Mouse (Mus musculus) duodenum, adult 2 months (tissue): ENCODE data around the gene Mup6. TPM values are rescaled to one million over a fixed set of nuclear protein-coding genes. Genes with fewer than 3 reads are reported as not detected.

ENCODE experiments used
- polyA plus RNA-seq: library from polyadenylated mRNA; depleted of rRNA; stranded (reverse); fragments of >200 nt; gene quantifications from 2 replicates; pipeline ENCODE4 v1.2.3, GENCODE M21; 2012; ENCODE audit warnings: low replicate concordance; rRNA removed

The Mup6 gene
- polyA plus RNA-seq, result not detected in 2 replicates

GRCm38 (mm10) chr4:59963405-59964344, at the start of gene Mup6:
Gene Mup6 (plus strand): TSS chr4:59964294.

DNA sequence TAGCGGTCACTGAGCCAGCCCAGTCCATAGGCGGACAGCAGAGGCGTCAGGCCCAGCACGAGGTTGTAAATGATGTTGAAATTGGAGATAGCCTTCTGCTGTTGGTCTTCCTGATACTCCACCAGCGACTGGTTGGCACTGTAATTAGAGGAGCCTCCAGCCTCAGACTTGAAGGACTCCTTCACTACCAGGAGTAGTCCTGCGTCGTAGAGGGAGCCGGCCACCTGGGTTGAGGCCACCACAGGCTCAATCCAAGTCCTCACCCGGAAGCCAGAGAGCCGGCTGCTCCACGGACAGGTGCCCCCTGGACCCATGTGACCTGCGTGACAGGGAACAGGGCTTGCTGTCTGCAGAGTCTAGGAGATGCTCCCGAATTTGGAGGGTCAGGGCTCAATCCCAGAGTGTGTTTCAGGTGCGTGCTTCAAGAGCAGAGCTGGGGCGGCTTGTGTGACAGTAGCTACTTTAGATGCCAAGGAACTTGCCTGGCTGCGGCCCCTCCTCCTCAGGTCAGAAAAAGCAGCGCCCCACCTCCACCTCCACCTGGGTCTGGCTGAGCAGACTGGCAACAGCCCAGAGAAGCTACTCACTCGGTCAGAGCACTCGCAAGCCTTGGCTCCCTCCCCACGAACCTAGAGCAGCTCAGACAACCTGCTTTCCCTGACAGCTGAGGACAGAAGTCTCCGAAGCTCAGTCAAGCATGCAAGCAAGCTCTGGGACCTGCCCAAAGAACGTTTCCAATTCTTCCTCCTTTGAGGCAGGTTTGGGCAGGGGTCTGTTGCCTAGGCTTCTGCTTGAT, 49.3 kb upstream of the Mup6 start, which contains the start of gene Slc46a2:
Gene Slc46a2, minus strand, starts transcription at position 449 of the 796 bp plus-strand sequence.

DNA sequence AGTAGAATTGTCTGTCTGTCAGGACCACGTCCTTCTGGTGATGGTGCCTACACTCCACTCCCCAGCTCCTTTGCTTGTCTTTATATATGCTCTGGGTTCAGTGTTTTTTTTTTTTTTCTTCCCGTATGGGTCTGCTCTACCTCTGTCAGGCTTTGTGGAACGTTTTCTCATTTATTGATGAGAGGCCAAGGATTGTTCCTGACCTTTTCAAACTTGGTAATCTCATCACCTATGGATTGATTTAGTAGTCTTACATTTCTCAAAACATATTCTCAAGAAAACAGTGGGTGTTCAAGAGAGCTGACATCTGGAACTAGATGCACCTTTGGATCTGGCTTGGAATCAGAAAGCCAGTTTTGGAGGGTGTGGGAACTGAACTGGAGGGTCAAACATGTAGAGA, 3.5 kb upstream of the Mup6 start, which contains the start of gene Mup4:
Gene Mup4, minus strand, starts transcription at position 101 of the 400 bp plus-strand sequence.

Other genes starting within 250 kb of the Mup6 start
- 2.4 and 3.2 TPM in 2 replicates for gene Inip, start 162.7 kb upstream of the Mup6 start, polyA plus RNA-seq
- 0.41 and 0.50 TPM in 2 replicates for gene Snx30, start 158.5 kb upstream of the Mup6 start, polyA plus RNA-seq
- gene Slc46a2, start 49.2 kb upstream of the Mup6 start, polyA plus RNA-seq, result not detected in 2 replicates
- gene Mup4, start 3.6 kb upstream of the Mup6 start, polyA plus RNA-seq, result not detected in 2 replicates
- not detected in 2 replicates for gene Mup7, start 106.2 kb downstream of the Mup6 start, polyA plus RNA-seq
- gene Mup2, start 190.0 kb downstream of the Mup6 start, polyA plus RNA-seq, result not detected in 2 replicates